Mouse (Mus musculus) heart, postnatal 0 days (tissue): ENCODE measurements around the gene Nudt3.

Source experiments
- CTCF ChIP-seq: IDR thresholded peaks from 2 replicates; pipeline ENCODE4 v1.5.1; 2016; ENCODE audit warnings: antibody characterized with exemption, control low read depth, low read depth
- EP300 ChIP-seq: IDR thresholded peaks from 2 replicates; pipeline ENCODE4 v1.6.1; 2016; ENCODE audit warnings: antibody characterized with exemption, low read depth

DNA sequence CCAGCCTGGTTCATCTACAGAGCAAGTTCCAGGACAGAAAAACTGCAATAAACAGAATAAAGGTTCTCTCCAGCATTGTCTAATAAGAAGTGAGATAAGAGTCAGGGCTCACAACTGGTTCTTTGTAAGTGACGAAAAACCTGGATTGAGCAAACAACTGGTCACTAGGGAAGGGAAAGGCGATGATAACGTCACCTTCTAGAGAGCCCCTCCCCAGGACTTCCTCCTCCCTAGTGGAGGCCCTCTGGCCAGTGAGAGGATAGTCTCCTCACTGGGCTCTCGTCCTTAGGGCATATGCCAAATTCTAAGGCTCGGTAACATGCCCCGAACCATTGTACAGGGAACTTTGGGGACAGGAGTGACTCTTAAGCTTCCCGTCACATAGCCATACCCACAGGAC is 47.2 kb downstream of the Nudt3 start:
- TF ChIP-seq CTCF (no peak), EP300 (no peak)
